Mouse (Mus musculus) thymus, adult 2 months (tissue): ENCODE data around the gene Mapkap1.

Experiments used
- CTCF ChIP-seq: fragments of 200-500 bp; IDR thresholded peaks from 2 replicates; pipeline ENCODE4 v1.5.1; 2012; ENCODE audit warnings: mild to moderate bottlenecking, control low read depth, low read length, moderate library complexity, borderline replicate concordance; ENCODE audit not compliant: control insufficient read depth, poor library complexity, insufficient read depth; ENCODE audit errors: extremely low read depth
- POLR2A ChIP-seq: fragments of 200-500 bp; IDR thresholded peaks from 2 replicates; pipeline ENCODE4 v1.6.1; 2012; ENCODE audit warnings: mild to moderate bottlenecking, low read length, control low read depth, moderate library complexity; ENCODE audit not compliant: control insufficient read depth, poor library complexity, insufficient read depth; ENCODE audit errors: extremely low read depth

DNA sequence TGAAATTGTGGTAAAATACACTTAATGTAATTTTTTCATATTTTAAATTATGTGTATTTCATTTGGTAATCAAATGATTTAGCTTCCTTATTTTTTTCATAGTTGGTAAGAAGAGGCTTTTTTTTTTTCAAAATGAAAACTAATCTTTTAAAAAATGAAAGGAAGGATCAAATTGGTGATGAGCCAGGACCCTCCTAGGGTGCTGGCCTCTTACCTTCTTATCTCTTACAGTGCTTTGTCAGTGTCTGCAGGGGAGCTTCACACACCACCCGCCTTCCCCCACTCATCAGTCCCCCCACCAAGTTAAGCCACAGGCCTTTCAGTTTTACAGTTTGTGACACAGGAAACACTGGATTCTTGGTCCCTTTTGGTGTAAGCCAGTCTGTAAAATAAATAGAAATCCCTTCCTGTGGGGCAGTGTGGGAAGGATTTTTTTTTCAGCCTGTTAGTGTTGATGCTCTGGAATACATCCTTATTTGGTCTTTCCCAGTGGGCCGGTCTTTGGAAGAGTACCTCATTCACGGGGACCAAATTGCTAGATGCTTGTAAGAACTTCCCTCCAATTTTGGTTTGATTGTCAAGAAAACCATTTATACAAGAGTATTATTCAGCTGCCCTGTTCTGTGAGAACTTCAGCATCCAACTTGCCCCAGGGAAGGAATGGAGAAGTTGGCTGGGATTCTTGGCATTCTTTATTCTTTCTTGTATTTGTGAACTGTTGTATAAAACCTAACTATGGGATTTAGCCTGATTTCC lies 97.6 kb downstream of the Mapkap1 start:
- TF ChIP-seq POLR2A (no peak), CTCF (no peak)
